Mouse (Mus musculus) layer of hippocampus, adult 2 months (tissue): Measurements from ENCODE around the gene Uap1. TPM values are rescaled to one million over a fixed set of nuclear protein-coding genes. Genes with fewer than 3 reads are reported as not detected.

Source experiments
- DNase-seq, 2 experiments: peaks; one replicate each; pipeline ENCODE4 v3.0.0; 2022; ENCODE audit warnings: low spot score in 2 of 2
- H3K27ac ChIP-seq: fragments of 200-600 bp; 2 replicates; pipeline ENCODE4 v1.8.1; 2022
- H3K4me3 ChIP-seq: fragments of 200-600 bp; 2 replicates; pipeline ENCODE4 v1.8.1; 2022; ENCODE audit warnings: mild to moderate bottlenecking
- CTCF ChIP-seq: fragments of 200-600 bp; conservative IDR thresholded peaks from 2 replicates; pipeline ENCODE4 v1.8.1; 2022; ENCODE audit warnings: antibody characterized with exemption, mild to moderate bottlenecking, moderate library complexity
- total RNA-seq, 2 experiments: library from RNA; stranded (reverse); gene quantifications; 2 replicates each; pipeline ENCODE4 v1.2.3; 2021

Uap1 gene
- total RNA-seq, 2 experiments from 2014 or later: 51.4 to 56.0 TPM

DNA sequence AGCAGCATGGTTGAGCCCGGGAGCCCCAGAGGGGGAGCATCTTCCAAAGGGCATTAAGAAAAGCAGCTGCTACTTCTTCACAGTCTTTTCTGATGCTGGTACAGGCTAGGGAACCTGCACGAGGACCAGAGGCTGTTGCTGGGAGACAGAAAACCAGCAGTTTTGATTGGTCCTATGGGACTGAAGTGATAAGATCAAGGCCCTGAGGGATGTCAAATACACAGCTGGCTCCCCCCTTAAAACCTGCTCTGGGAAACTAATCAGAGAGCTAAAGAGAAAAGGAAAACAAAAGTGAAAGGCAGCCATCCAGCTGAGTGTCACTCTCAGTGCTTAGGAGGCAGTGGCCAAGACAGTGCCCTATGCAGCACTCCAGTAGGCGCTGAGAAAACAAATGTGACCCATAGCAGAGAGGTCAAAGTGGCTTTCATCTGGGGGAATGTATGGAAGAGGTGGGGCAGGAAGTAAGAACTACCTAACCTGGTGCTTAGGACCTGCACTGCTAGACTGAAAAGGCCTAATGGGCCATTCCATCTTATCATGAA, 14.3 kb downstream of the Uap1 start:
- DNase-seq: no peak
- TF ChIP-seq CTCF: no peak
- no peak overlapping the region for H3K27ac ChIP-seq
- no peak overlapping the region for H3K4me3 ChIP-seq

DNA sequence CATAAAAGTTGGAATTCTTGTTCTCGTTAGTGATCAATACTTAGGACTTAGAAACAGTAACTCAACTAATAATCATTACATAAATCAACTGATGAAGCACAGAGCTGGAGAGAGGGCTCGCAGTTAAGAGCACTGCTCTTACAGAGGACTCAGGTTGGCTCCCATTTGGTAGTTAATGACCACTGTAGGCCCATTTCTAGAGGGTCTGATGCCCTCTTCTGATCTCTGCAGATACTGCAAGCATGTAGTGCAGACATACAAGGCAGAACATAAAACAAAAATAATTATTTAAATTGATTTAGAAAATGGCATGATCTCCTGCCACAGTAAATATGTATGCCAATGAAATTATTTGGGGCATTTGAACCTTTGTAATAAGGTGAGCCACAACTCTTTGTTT, 15.1 kb downstream of the Uap1 start:
- no peak overlapping the region for H3K4me3 ChIP-seq
- peak overlapping the region; percentile 8; the same call in 1 of the 2 replicates for H3K27ac ChIP-seq
- TF ChIP-seq CTCF: peak; percentile 40
- no peak for DNase-seq

GRCm38 (mm10) chr1:170155761-170156160, 19.0 kb downstream of the Uap1 start:
- DNase-seq: no peak
- no peak for TF ChIP-seq CTCF
- no peak overlapping the region for H3K27ac ChIP-seq
- H3K4me3 ChIP-seq: no peak overlapping the region

DNA sequence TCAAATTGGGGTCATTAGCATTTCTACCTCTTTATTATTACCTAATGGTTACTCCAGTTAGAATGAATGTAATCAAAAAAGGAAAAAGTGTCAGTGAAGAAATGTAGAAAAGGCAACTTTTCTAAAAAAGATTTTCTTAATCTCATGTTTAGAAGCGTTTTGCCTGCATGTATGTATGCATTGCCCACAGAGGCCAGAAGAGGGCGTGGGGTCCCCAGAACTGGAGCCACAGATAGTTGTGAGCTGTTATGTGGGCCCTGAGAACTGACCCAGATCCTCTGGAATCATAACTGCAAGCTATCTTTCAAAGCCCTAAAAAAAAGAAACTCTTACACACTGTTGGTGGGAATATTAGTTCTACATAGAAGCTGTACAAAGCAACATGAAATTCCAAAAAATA, 19.5 kb downstream of the Uap1 start:
- TF ChIP-seq CTCF: peak; percentile 52
- Histone ChIP-seq H3K4me3 (no peak overlapping the region), H3K27ac (no peak overlapping the region)
- DNase-seq: no peak

GRCm38 (mm10) chr1:170153986-170154385, 20.8 kb downstream of the Uap1 start:
- no peak overlapping the region for H3K27ac ChIP-seq
- no peak for TF ChIP-seq CTCF
- no peak overlapping the region for H3K4me3 ChIP-seq
- no peak for DNase-seq

GRCm38 (mm10) chr1:170152552-170152951, 22.2 kb downstream of the Uap1 start:
- no peak overlapping the region for H3K4me3 ChIP-seq

GRCm38 (mm10) chr1:170150870-170151269, 23.9 kb downstream of the Uap1 start:
- no peak for TF ChIP-seq CTCF
- Histone ChIP-seq H3K4me3 (no peak overlapping the region), H3K27ac (no peak overlapping the region)
- DNase-seq: no peak

More at GRCm38 (mm10) chr1:170152552-170152951, 22.2 kb downstream of the Uap1 start:
- no peak for TF ChIP-seq CTCF
- no peak overlapping the region for H3K27ac ChIP-seq
- DNase-seq: no peak

DNA sequence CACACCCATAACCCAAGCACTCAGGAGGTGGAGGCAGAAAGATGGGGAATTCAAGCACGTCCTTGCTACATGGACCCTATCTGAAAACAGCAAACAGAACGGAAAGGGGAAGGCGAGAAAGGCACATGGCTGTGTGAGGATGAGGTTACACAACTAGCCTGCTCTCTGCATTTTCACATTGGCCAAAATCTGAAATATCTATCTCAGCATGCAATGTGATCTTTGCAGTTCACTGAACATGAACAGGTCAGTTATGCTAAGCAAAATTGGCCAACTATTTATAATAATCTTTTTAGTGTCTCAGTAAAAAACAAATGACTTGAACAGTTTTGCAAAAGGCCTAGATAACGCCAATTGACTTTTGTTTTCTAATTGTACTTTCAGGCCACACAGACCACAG, 25.0 kb downstream of the Uap1 start:
- Histone ChIP-seq H3K27ac (peak overlapping the region; percentile 15; the same call in 1 of the 2 replicates), H3K4me3 (no peak overlapping the region)
- no peak for DNase-seq
- no peak for TF ChIP-seq CTCF

DNA sequence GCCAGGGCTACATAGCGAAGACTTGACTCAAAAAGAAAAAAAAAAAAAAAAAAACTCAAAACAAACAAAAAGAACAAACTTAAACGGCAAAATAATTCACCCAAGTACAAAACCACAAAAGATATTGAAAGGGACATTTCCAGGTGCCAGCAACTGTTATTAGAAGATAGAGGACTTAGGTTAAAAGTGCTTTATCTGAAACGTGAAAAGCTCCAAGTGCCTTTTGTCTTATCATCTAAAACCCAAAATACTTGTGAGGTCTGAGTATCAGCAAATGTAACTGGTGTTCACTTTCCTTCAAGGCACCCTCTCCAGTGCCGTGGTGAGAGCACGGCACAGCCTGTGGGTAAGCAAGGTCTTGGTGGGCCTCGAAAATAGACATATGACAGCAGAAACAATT, 26.2 kb downstream of the Uap1 start:
- H3K27ac ChIP-seq: no peak overlapping the region
- TF ChIP-seq CTCF: no peak
- H3K4me3 ChIP-seq: no peak overlapping the region
- DNase-seq: no peak

DNA sequence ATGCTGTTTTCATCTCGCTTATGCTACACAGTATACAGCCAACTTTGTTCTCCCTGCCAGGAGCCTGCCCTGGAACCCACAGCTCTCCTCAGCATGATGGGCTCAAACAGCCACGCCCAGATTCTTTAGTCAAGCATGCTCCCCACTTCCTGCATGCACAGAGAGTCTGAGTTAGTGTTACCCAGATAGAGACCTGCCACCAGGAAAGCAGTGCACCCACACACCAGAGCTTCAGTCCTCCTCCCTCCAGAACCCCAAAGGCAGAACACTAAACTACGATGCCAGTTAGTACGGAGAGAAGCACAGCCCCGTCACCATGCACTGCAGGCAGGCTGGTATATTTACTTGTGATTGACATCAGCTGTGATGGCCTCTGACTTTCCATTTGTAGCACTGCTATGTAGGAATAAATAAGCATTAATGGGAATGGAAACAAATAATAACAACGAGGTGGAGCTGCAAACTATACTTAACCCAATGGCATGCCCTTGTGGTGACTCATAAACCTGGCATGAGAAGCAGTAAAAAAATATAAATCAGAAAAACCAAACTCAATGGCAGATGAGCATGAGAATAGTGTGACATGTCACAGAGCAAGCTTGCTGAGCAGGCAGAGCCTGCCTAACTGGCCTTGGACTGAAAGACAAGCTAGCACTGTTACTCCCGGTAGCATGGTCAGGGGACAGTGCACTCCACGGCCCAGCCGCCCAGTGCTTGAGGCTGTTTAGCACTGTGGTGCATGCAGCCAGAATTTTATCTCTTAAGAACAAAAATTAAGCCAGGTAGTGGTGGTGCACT, 26.9 kb downstream of the Uap1 start:
- no peak for DNase-seq
- TF ChIP-seq CTCF: no peak
- Histone ChIP-seq H3K4me3 (no peak overlapping the region), H3K27ac (no peak overlapping the region)

GRCm38 (mm10) chr1:170145606-170146005, 29.2 kb downstream of the Uap1 start:
- no peak for DNase-seq
- no peak for TF ChIP-seq CTCF
- Histone ChIP-seq H3K4me3 (no peak overlapping the region), H3K27ac (no peak overlapping the region)

- TF ChIP-seq CTCF: no peak
- no peak overlapping the region for H3K4me3 ChIP-seq
Measured at GRCm38 (mm10) chr1:170142256-170142871, 32.4 kb downstream of the Uap1 start.

DNA sequence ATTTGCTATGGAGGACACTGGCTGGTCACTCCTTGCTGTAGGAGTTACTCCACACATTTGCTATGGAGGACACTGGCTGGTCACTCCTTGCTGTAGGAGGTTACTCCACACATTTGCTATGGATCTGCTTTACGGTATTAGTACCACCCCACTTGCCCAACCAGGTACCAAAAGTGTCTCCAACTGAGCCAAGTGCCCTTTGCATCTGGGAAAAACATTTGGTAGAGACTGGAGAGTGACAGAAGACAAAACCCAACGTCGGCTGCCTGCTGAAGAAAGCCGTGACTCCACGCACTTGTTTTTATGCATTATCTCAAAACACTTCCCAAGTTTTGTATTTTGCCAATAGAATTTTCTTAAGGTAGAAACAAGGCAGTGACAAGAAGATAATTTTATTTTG, 33.1 kb downstream of the Uap1 start:
- Histone ChIP-seq H3K27ac (no peak overlapping the region), H3K4me3 (no peak overlapping the region)
- TF ChIP-seq CTCF: no peak
- no peak for DNase-seq

More at GRCm38 (mm10) chr1:170142256-170142871, 32.4 kb downstream of the Uap1 start:
- H3K27ac ChIP-seq: no peak overlapping the region
- no peak for DNase-seq
